Mouse (Mus musculus) mature B cell (primary cell): Measurements from ENCODE around the gene Nhsl1.
"Not testable (repeated sequence)": the region's sequence is repeated elsewhere in the genome, so short reads cannot be mapped to it uniquely, and the experiment has no call there.

Experiments used
- in situ Hi-C: fragments of 300-500 bp; cut with MboI; formaldehyde crosslinking; loops from 2 replicates; pipeline ENCODE4 v1.14.3; 2019

The Nhsl1 gene

GRCm38 (mm10) chr10:18528475-18528874, 209.7 kb downstream of the Nhsl1 start:
- in situ Hi-C loops: no loop called here

DNA sequence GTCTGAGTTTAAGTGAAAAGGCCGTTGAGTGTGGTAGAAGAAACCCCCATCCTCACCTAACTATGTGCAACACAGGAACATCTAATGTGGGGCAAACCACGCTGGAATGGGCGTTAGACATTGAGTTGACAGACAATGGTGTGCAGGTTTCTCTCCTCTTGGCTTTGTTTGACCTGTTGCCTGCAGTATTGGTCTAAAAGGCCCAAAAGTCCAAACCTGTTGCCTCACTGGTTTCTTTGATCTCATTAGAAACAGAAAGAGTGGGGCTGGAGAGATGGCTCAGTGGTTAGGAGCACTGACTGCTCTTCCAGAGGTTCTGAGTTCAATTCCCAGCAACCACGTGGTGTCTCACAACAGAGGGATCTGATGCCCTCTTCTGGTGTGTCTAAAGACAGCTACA, 210.4 kb downstream of the Nhsl1 start:
- in situ Hi-C loops: no loop called here

DNA sequence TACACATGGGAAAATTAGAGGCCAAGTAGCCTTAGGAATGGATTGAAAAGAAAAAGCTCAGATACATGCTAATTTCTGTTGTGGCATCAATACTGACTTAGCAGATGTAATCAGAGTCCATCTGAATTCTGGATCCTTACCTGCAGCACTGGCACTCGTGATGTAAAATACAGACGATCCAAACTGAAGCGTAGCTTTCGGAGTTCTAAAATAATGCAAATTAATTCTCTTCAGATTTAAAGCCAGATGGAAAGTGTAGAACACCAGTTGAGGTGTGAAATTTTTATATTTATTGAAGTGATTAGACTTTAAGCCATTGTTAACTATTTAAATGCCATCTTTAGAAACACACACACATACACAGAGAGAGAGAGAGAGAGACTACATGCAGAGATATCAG, 211.4 kb downstream of the Nhsl1 start:
- in situ Hi-C loops: no loop called here

DNA sequence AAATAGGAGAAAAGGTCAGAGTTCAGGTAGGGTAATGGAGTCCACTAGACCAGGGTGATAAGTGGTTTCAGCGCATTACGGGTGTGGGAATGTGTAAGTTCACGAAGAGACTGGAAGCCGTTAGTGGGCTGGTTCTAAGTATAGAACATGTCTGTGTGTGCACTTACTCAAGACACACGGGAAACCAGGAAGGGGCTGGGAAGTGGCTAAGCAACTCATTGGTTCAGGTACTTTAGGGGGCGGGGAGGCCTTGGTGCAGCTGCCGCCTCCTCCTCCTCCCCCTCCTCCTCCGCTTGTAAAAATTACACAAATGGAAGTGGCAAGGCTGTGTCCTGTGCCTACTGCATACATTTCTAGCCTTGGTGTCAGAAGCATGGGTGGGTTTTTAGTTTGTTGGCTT, 213.5 kb downstream of the Nhsl1 start:
- in situ Hi-C loops: no loop called here

DNA sequence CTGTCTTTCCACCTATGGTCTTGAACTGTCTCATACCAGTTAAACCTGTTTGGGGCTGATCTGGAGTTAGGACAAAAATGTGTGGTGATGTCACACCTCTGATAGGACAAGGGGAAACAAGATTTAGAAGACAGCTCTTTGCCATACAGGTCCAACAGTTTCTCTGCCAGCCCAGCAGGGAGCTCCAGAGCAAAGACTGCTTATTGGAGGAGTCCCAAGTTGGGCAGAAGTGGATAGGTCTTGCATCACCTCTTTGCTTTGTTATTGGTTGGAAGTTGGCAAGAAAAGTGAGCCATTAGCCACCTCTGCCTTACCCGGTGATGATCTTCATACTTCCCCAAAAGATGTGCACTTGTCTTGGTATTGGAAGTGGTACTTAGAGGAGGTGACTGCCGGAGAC, 218.1 kb downstream of the Nhsl1 start:
- in situ Hi-C loops: no loop called here

GRCm38 (mm10) chr10:18545309-18545708, 226.5 kb downstream of the Nhsl1 start:
- in situ Hi-C loops: no loop called here

- in situ Hi-C loops: no loop called here
Observed at GRCm38 (mm10) chr10:18545813-18546235, 227.0 kb downstream of the Nhsl1 start, which contains the start of gene Hebp2. Hebp2 (minus strand) TSS chr10:18546076.

- in situ Hi-C loops: no loop called here
Observed at GRCm38 (mm10) chr10:18547381-18547780, 228.6 kb downstream of the Nhsl1 start.

DNA sequence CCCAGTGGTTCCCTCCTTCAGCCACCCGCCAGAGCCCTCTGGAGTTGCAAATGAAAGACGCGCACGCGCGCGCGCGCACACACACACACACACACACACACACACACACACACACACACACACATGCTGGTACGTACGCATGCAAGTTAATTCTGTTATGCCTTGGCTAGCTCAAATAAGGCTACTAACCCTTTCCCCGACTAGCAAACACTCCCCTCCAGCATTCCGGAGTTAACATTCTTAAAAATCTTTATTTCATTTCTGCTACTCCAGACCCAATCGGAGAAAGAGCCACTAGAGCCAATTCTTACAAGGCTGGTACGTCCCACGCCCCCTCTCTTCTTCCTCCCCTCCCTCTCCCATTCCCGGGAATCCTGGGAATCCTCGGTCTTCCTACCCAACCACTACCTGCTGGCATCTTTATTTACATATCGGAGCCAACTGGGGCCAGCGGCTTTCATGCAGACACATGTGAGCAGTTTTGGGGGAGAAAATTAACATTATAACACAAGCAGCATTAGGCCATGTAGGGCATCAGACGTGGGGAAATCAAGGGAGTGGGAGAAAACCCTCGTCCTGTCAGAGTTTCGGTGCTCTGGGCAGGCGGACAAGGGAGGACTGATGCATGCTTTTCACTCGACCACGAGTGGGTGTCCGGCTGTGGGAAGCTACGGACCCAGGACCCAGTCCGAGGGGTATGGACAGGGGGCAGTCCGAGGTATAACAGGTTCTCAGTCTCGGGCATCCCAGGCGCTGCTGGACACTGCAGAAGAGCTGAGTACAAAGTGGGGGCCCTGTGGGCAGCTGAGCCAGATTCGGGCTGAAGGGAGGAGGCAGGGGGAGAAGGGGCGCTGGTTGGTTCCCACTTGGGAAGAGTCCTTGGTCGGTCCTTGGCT, 230.8 kb downstream of the Nhsl1 start:
- in situ Hi-C loops: no loop called here

- in situ Hi-C loops: not testable (repeated sequence)
Observed at GRCm38 (mm10) chr10:18559076-18559475, 240.3 kb downstream of the Nhsl1 start.

- in situ Hi-C loops: no loop called here
Observed at GRCm38 (mm10) chr10:18561445-18561844, 242.7 kb downstream of the Nhsl1 start.

- in situ Hi-C loops: no loop called here
Observed at GRCm38 (mm10) chr10:18562940-18563339, 244.2 kb downstream of the Nhsl1 start.

- in situ Hi-C loops: no loop called here
Observed at GRCm38 (mm10) chr10:18572581-18572980, 253.8 kb downstream of the Nhsl1 start.
